Comparison of ENCODE assay signal across 23 mouse cellular contexts in genomic region chr10:93463611-93464010, GRCm38 (mm10). TPM values are rescaled to one million over a fixed set of nuclear protein-coding genes. Genes with fewer than 3 reads are reported as not detected.
A peak's percentile ranks its signal among the peaks of the same experiment; 100 is the strongest.
DNase-seq lines count a peak whose midpoint lies in the region; ATAC-seq lines count a peak whose summit lies in the region.
"Had no signal": no experiment of that assay in that cellular context is flagged by ENCODE, and none has a peak within 500 bp of the region (broad histone marks: within the 10 kb centered on the region; RNA-seq: fewer than 3 reads in every experiment).

No protein-coding gene starts in this region.

- no peaks in the 10 kb centered on the region for H3K4me1 ChIP-seq in midbrain, embryonic 14.5 days (ENCODE audit: control insufficient read depth, insufficient read depth, low read length)
- H3K4me1 ChIP-seq in midbrain, embryonic 10.5 days: peaks cover 5% of the 10 kb centered on the region; the same call in 1 of the 2 replicates
- H3K4me1 ChIP-seq: embryonic facial prominence, embryonic 13.5 days; embryonic facial prominence, embryonic 15.5 days; forebrain, embryonic 10.5 days; forebrain, embryonic 12.5 days had no signal

- no peak for ATAC-seq in midbrain, embryonic 14.5 days (ENCODE audit: low FRiP score, low TSS enrichment)
- ATAC-seq in granulocyte monocyte progenitor cell, adult 5-6 weeks (replicated peaks; ENCODE audit: poor library complexity, severe bottlenecking): peak; percentile 52
- peak; percentile 53 for ATAC-seq in megakaryocyte, adult 5-6 weeks (ENCODE audit: poor library complexity, severe bottlenecking)
- ATAC-seq: forebrain, embryonic 14.5 days had no signal

- DNase-seq in midbrain, embryonic 14.5 days: peak; percentile 6
- DNase-seq in midbrain, embryonic 10.5 days (ENCODE audit: low spot score): no peak
- no peak for DNase-seq in frontal cortex, postnatal 10 days (ENCODE audit: low spot score in 2 of 2)
- DNase-seq in gastrocnemius, postnatal 14 days: no peak
- DNase-seq: adrenal gland, adult 2 months; adrenal gland, postnatal 10 days; adrenal gland, postnatal 25 days; cerebellum, adult 11 months; cerebellum, adult 18-20 months; cerebellum, adult 8-10 months; cerebellum, adult 9-11 months; cerebellum, postnatal 14 days; cerebellum, postnatal 36 days; embryo, embryonic 11 days had no signal

- intact Hi-C loops in gastrocnemius, postnatal 14 days (cut with DNase I; ENCODE audit: low total_unique reads): no loop called here

- H3K36me3 ChIP-seq in midbrain, embryonic 14.5 days (ENCODE audit: control insufficient read depth, insufficient read depth, low read length): peaks cover 46% of the 10 kb centered on the region
- H3K36me3 ChIP-seq in midbrain, embryonic 10.5 days: peaks cover 84% of the 10 kb centered on the region

- 87% methylated on average over 13 of the region's 13 CpGs for WGBS in midbrain, embryonic 14.5 days
- WGBS in midbrain, embryonic 10.5 days: 95% methylated on average over 13 of the region's 13 CpGs

- no peaks in the 10 kb centered on the region for H3K9me3 ChIP-seq in midbrain, embryonic 14.5 days (ENCODE audit: control insufficient read depth, low read length)
- H3K9me3 ChIP-seq in midbrain, embryonic 10.5 days (replicated peaks): no peaks in the 10 kb centered on the region
- H3K9me3 ChIP-seq: embryonic facial prominence, embryonic 13.5 days; embryonic facial prominence, embryonic 15.5 days; forebrain, embryonic 10.5 days; forebrain, embryonic 12.5 days had no signal

- H3K27ac ChIP-seq in midbrain, embryonic 14.5 days (replicated peaks; ENCODE audit: low read depth, low read length): no peak overlapping the region
- H3K27ac ChIP-seq in midbrain, embryonic 10.5 days (replicated peaks): no peak overlapping the region
- H3K27ac ChIP-seq: embryonic facial prominence, embryonic 13.5 days; embryonic facial prominence, embryonic 15.5 days; forebrain, embryonic 10.5 days; forebrain, embryonic 12.5 days had no signal

- H3K27me3 ChIP-seq in midbrain, embryonic 14.5 days (ENCODE audit: control insufficient read depth, insufficient read depth, low read length): no peaks in the 10 kb centered on the region
- no peaks in the 10 kb centered on the region for H3K27me3 ChIP-seq in midbrain, embryonic 10.5 days (ENCODE audit: low read depth, poor library complexity, severe bottlenecking)
- H3K27me3 ChIP-seq: embryonic facial prominence, embryonic 13.5 days; embryonic facial prominence, embryonic 15.5 days; forebrain, embryonic 12.5 days had no signal

- H3K4me2 ChIP-seq in midbrain, embryonic 14.5 days (ENCODE audit: low read length): no peak overlapping the region
- H3K4me2 ChIP-seq: embryonic facial prominence, embryonic 13.5 days; embryonic facial prominence, embryonic 15.5 days; forebrain, embryonic 12.5 days had no signal

- no peak overlapping the region for H3K4me3 ChIP-seq in midbrain, embryonic 14.5 days (replicated peaks; ENCODE audit: low read depth, low read length)
- H3K4me3 ChIP-seq in midbrain, embryonic 10.5 days: no peak overlapping the region
- H3K4me3 ChIP-seq: embryonic facial prominence, embryonic 13.5 days; embryonic facial prominence, embryonic 15.5 days; erythroblast, embryonic 14.5 days; forebrain, embryonic 10.5 days; forebrain, embryonic 12.5 days had no signal

- H3K9ac ChIP-seq in midbrain, embryonic 14.5 days (replicated peaks; ENCODE audit: low read length): no peak overlapping the region
- H3K9ac ChIP-seq: embryonic facial prominence, embryonic 13.5 days; embryonic facial prominence, embryonic 15.5 days; forebrain, embryonic 12.5 days had no signal

RNA-seq across cellular contexts. Expression of gene Lta4h, which starts 10.4 kb away (rescaled TPM):
- polyA plus RNA-seq in midbrain, embryonic 14.5 days (2014; fragmentation: Nextera tagmentation; extraction: Ambion mirVana): 73.0 and 99.3 TPM in 2 replicates
- 153 TPM in 2 replicates for polyA plus RNA-seq in midbrain, embryonic 10.5 days (2016; fragmentation: Nextera tagmentation; extraction: Ambion mirVana)
- total RNA-seq in granulocyte monocyte progenitor cell, adult 5-6 weeks (2014; fragmentation: Nextera tagmentation): 753 and 1,014 TPM in 2 replicates
- 752 and 880 TPM in 2 replicates for total RNA-seq in granulocyte monocyte progenitor cell, adult 5-6 weeks (2017)
- 297 and 307 TPM in 2 replicates for total RNA-seq in megakaryocyte, adult 5-6 weeks (2015)
- total RNA-seq in megakaryocyte, adult 5-6 weeks (2017): 232 and 285 TPM in 2 replicates
- total RNA-seq in gastrocnemius, postnatal 14 days (2021): 10 to 100 TPM; 24.9 to 29.9 TPM

RNA-seq across cellular contexts. Expression of gene Hal, which starts 25.0 kb away (rescaled TPM):
- 0.27 TPM in 1 of 2 replicates, not detected in the other for polyA plus RNA-seq in midbrain, embryonic 14.5 days (2014; fragmentation: Nextera tagmentation; extraction: Ambion mirVana)
- 0.16 and 0.20 TPM in 2 replicates for polyA plus RNA-seq in midbrain, embryonic 10.5 days (2016; fragmentation: Nextera tagmentation; extraction: Ambion mirVana)
- 0.51 and 2.0 TPM in 2 replicates for total RNA-seq in granulocyte monocyte progenitor cell, adult 5-6 weeks (2014; fragmentation: Nextera tagmentation)
- total RNA-seq in granulocyte monocyte progenitor cell, adult 5-6 weeks (2017): 0.57 and 1.2 TPM in 2 replicates
- total RNA-seq in megakaryocyte, adult 5-6 weeks (2015): 14.1 and 14.2 TPM in 2 replicates
- total RNA-seq in megakaryocyte, adult 5-6 weeks (2017): 6.9 and 10.2 TPM in 2 replicates
- under 1 TPM in 1 of 2 experiments, not detected in 1; 0.16 TPM for total RNA-seq in gastrocnemius, postnatal 14 days (2021)
- polyA plus RNA-seq: embryonic facial prominence, embryonic 11.5 days; erythroblast, embryonic 14.5 days; forebrain, embryonic 14.5 days had no signal

Comparison
In these comparisons a context has a peak if more than half of its experiments do, and no peak if none do; other contexts are left out.
1. RNA of gene Lta4h, which starts 10.4 kb away (total RNA-seq): 752 to 1,014 TPM in granulocyte monocyte progenitor cell, adult 5-6 weeks and 232 to 307 TPM in megakaryocyte, adult 5-6 weeks; 24.9 to 29.9 TPM in gastrocnemius, postnatal 14 days; every median in the first group is over 4 times any median in the second.